ENCODE assay signal across 16 mouse cellular contexts in the genomic region with DNA sequence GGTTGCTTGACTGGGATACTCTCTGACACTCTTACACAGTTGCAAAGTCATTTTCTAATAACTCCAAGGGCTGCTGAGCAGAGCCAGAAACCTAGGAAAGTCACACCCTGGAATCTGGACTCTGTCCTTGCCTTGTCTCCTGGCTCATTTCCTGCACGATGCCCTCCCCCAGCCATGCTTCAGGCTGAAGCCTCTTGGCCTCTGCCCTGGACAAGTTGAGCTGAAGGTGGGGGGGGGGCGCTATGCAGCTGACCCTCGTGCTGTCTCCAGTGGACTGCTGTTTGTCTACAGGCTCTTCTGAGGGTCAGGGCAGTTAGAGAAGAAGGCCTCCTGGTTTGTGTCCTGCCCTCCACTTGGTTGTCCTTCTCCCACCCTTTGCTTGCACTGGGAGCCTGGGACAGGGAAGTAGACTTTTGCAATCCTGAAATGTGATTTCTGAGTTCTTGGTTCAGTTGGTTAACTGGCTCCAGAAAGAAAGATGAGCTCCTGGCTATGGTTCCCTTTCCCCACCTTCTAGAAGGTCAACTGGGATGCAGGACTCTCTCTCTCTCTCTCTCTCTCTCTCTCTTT. TPM values are rescaled to one million over a fixed set of nuclear protein-coding genes. Genes with fewer than 3 reads are reported as not detected.
DNase-seq lines count a peak whose midpoint lies in the region; ATAC-seq and TF ChIP-seq lines count a peak whose summit lies in the region.
"Had no signal": no experiment of that assay in that cellular context is flagged by ENCODE, and none has a peak within 500 bp of the region (broad histone marks: within the 10 kb centered on the region; RNA-seq: fewer than 3 reads in every experiment).

No protein-coding gene starts in this region.

- no peak overlapping the region for H3K9ac ChIP-seq in liver, adult 2 months (ENCODE audit: low read depth, low read length)
- H3K9ac ChIP-seq in liver, embryonic 12.5 days = no peak overlapping the region
- H3K9ac ChIP-seq: liver, embryonic 13.5 days; neural tube, embryonic 15.5 days had no signal

- peak; percentile 72 for DNase-seq in gastrocnemius, adult 2 months
- DNase-seq in gastrocnemius, postnatal 10 days = no peak
- DNase-seq in liver, adult 2 months (ENCODE audit: extremely low read depth, low read depth, low spot score) = peak; percentile 83
- DNase-seq in kidney, postnatal 10 days = peak; percentile 74
- DNase-seq in yolk sac, embryonic 10.5 days (ENCODE audit: low spot score) = peak; percentile 88
- no peak for DNase-seq in retina, embryonic 14.5 days (ENCODE audit: low spot score)
- no peak for DNase-seq in thymus, postnatal 36 days
- DNase-seq: B cell, adult 2 months; cerebellum, adult 2 months; liver, embryonic 13.5 days; lung, postnatal 10 days; thymus, adult 18-20 months had no signal

- WGBS in liver, adult 2 months = 8% methylated on average over 3 of the region's 3 CpGs
- WGBS in liver, embryonic 12.5 days (ENCODE audit: insufficient replicate concordance) = 41% methylated on average over 3 of the region's 3 CpGs

- TF ChIP-seq CTCF in gastrocnemius, adult 2 months (IDR thresholded peaks at IDR 0.05) = no peak
- TF ChIP-seq CTCF in liver, adult 2 months (IDR thresholded peaks at IDR 0.05; ENCODE audit: low read depth, low read length) = no peak

- H3K36me3 ChIP-seq in liver, adult 2 months (ENCODE audit: control insufficient read depth, insufficient read depth, low read length) = 0 out of 2 replicates have a peak, but pooled peaks cover 2% of the 10 kb centered on the region
- H3K36me3 ChIP-seq in liver, embryonic 12.5 days = no peaks in the 10 kb centered on the region
- H3K36me3 ChIP-seq: liver, embryonic 13.5 days; neural tube, embryonic 15.5 days had no signal

- H3K27me3 ChIP-seq in liver, adult 2 months (ENCODE audit: control insufficient read depth, insufficient read depth, low read length) = no peaks in the 10 kb centered on the region
- no peaks in the 10 kb centered on the region for H3K27me3 ChIP-seq in liver, embryonic 12.5 days (replicated peaks)
- H3K27me3 ChIP-seq: liver, embryonic 13.5 days; neural tube, embryonic 15.5 days had no signal

- H3K79me2 ChIP-seq in liver, adult 2 months (ENCODE audit: control insufficient read depth, insufficient read depth, low read length) = no peaks in the 10 kb centered on the region; the same call in 1 of the 2 replicates

- no peak for TF ChIP-seq POLR2A in liver, adult 2 months (IDR thresholded peaks at IDR 0.05; ENCODE audit: extremely low read depth, insufficient read depth, low read length)

- H3K9me3 ChIP-seq in liver, embryonic 12.5 days (replicated peaks) = no peaks in the 10 kb centered on the region
- H3K9me3 ChIP-seq: liver, embryonic 13.5 days; neural tube, embryonic 15.5 days had no signal

- no peak overlapping the region for H3K4me3 ChIP-seq in gastrocnemius, adult 2 months
- no peak overlapping the region for H3K4me3 ChIP-seq in liver, adult 2 months (ENCODE audit: insufficient read depth, low read depth, low read length)
- H3K4me3 ChIP-seq in liver, embryonic 12.5 days = no peak overlapping the region
- H3K4me3 ChIP-seq: liver, embryonic 13.5 days; neural tube, embryonic 15.5 days had no signal

- peak overlapping the region; percentile 72 for H3K27ac ChIP-seq in gastrocnemius, adult 2 months
- H3K27ac ChIP-seq in liver, adult 2 months (replicated peaks; ENCODE audit: insufficient read depth, low read depth, low read length) = peak overlapping the region; percentile 80
- no peak overlapping the region for H3K27ac ChIP-seq in liver, embryonic 12.5 days
- H3K27ac ChIP-seq: hindbrain, postnatal 0 days; liver, embryonic 13.5 days; neural tube, embryonic 15.5 days had no signal

- no peak for ATAC-seq in liver, embryonic 12.5 days
- ATAC-seq: forebrain, embryonic 16.5 days; hindbrain, postnatal 0 days had no signal

- H3K4me1 ChIP-seq in liver, adult 2 months (ENCODE audit: control insufficient read depth, insufficient read depth, low read length) = peaks cover 24% of the 10 kb centered on the region
- H3K4me1 ChIP-seq in liver, embryonic 12.5 days = 0 out of 2 replicates have a peak, but pooled peaks cover 3% of the 10 kb centered on the region
- H3K4me1 ChIP-seq: neural tube, embryonic 15.5 days had no signal

- intact Hi-C loops in gastrocnemius, adult 2 months (cut with DNase I) = loop anchor here (5.0 kb wide), 1 partner anchor 52 kb away; no protein-coding TSS in a partner anchor

- no peak overlapping the region for H3K4me2 ChIP-seq in liver, embryonic 12.5 days
- H3K4me2 ChIP-seq: liver, embryonic 13.5 days; neural tube, embryonic 15.5 days had no signal

RNA-seq across cellular contexts. Expression of gene Dglucy, which starts 11.2 kb away (rescaled TPM):
- 10 to 100 TPM; 19.1 to 21.6 TPM for total RNA-seq in gastrocnemius, adult 2 months (2021)
- total RNA-seq in gastrocnemius, postnatal 10 days (2021) = 1 to 10 TPM; 3.9 to 5.0 TPM
- 28.9 and 36.8 TPM in 2 replicates for total RNA-seq in liver, adult 2 months (2014; rRNA removed)
- polyA plus RNA-seq in liver, adult 2 months (2012; rRNA removed) = 35.2 and 38.5 TPM in 2 replicates
- polyA plus RNA-seq in liver, embryonic 12.5 days (2016; fragmentation: Nextera tagmentation; extraction: Ambion mirVana) = 0.64 and 0.90 TPM in 2 replicates

Comparison
In these comparisons a context has a peak if more than half of its experiments do, and no peak if none do; other contexts are left out.
1. DNase-seq: peak in gastrocnemius, adult 2 months (single experiment), liver, adult 2 months (single experiment), kidney, postnatal 10 days (single experiment) and yolk sac, embryonic 10.5 days (single experiment); none in gastrocnemius, postnatal 10 days (single experiment), retina, embryonic 14.5 days (single experiment) and thymus, postnatal 36 days (0 of 2).